Mouse (Mus musculus) lung, adult 2 months (tissue): ENCODE measurements around the gene Nuak1.

Experiments
- CTCF ChIP-seq: fragments of 200-500 bp; IDR thresholded peaks from 2 replicates; pipeline ENCODE4 v1.5.1; 2011; ENCODE audit warnings: mild to moderate bottlenecking, low read length, control low read depth; ENCODE audit not compliant: insufficient read depth
- POLR2A ChIP-seq: fragments of 200-500 bp; IDR thresholded peaks from 2 replicates; pipeline ENCODE4 v1.6.1; 2011; ENCODE audit warnings: low read depth, mild to moderate bottlenecking, control low read depth, low read length, borderline replicate concordance; ENCODE audit errors: extremely low read depth

- TF ChIP-seq POLR2A (no peak), CTCF (no peak)
Measured at GRCm38 (mm10) chr10:84357593-84357992, 82.8 kb downstream of the Nuak1 start.
